In genomic region chr4:148150242-148150641, GRCm38 (mm10) we compare ENCODE assay signal across 11 mouse cellular contexts. TPM values are rescaled to one million over a fixed set of nuclear protein-coding genes. Genes with fewer than 3 reads are reported as not detected.
DNase-seq lines count a peak whose midpoint lies in the region; ATAC-seq and TF ChIP-seq lines count a peak whose summit lies in the region.
"Had no signal": no experiment of that assay in that cellular context is flagged by ENCODE, and none has a peak within 500 bp of the region (broad histone marks: within the 10 kb centered on the region; RNA-seq: fewer than 3 reads in every experiment).

No protein-coding gene starts in this region.

- no peak for TF ChIP-seq CTCF in lung, postnatal 0 days (IDR thresholded peaks at IDR 0.05)
- TF ChIP-seq CTCF in liver, postnatal 0 days (IDR thresholded peaks at IDR 0.05; ENCODE audit: low read depth): no peak

- H3K27me3 ChIP-seq in heart, embryonic 13.5 days (replicated peaks): peaks cover 8% of the 10 kb centered on the region; the same call in 1 of the 2 replicates
- no peaks in the 10 kb centered on the region for H3K27me3 ChIP-seq in lung, postnatal 0 days (replicated peaks; ENCODE audit: insufficient read depth, low read length)
- no peaks in the 10 kb centered on the region for H3K27me3 ChIP-seq in embryonic facial prominence, embryonic 11.5 days (ENCODE audit: control insufficient read depth, insufficient read depth, low read length)
- H3K27me3 ChIP-seq in liver, postnatal 0 days (ENCODE audit: insufficient read depth, low read length): no peaks in the 10 kb centered on the region

- H3K36me3 ChIP-seq in heart, embryonic 13.5 days: peaks cover 45% of the 10 kb centered on the region
- peaks cover 4% of the 10 kb centered on the region; the same call in 1 of the 2 replicates for H3K36me3 ChIP-seq in lung, postnatal 0 days (ENCODE audit: insufficient read depth, low read length)
- H3K36me3 ChIP-seq in embryonic facial prominence, embryonic 11.5 days (replicated peaks; ENCODE audit: control insufficient read depth, insufficient read depth, low read depth, low read length): peaks cover 2% of the 10 kb centered on the region
- H3K36me3 ChIP-seq in liver, postnatal 0 days (replicated peaks; ENCODE audit: insufficient read depth, low read length): peaks cover 10% of the 10 kb centered on the region

- H3K4me1 ChIP-seq in heart, embryonic 13.5 days: peaks cover 15% of the 10 kb centered on the region
- H3K4me1 ChIP-seq in lung, postnatal 0 days (ENCODE audit: insufficient read depth, low read depth, low read length): no peaks in the 10 kb centered on the region
- no peaks in the 10 kb centered on the region; the same call in 1 of the 2 replicates for H3K4me1 ChIP-seq in embryonic facial prominence, embryonic 11.5 days (ENCODE audit: control insufficient read depth, insufficient read depth, low read length)
- peaks cover 13% of the 10 kb centered on the region for H3K4me1 ChIP-seq in liver, postnatal 0 days (ENCODE audit: insufficient read depth)

- no peak for TF ChIP-seq EP300 in lung, postnatal 0 days (IDR thresholded peaks at IDR 0.05)
- no peak for TF ChIP-seq EP300 in liver, postnatal 0 days (IDR thresholded peaks at IDR 0.05; ENCODE audit: low read depth)

- peak overlapping the region; percentile 82 for H3K4me2 ChIP-seq in heart, embryonic 13.5 days
- H3K4me2 ChIP-seq in lung, postnatal 0 days (replicated peaks; ENCODE audit: low read depth, low read length): no peak overlapping the region
- no peak overlapping the region for H3K4me2 ChIP-seq in embryonic facial prominence, embryonic 11.5 days (ENCODE audit: low read depth, low read length)
- peak overlapping the region; percentile 80; the same call in 1 of the 2 replicates for H3K4me2 ChIP-seq in liver, postnatal 0 days (ENCODE audit: low read depth, low read length)

- H3K27ac ChIP-seq in heart, embryonic 13.5 days (replicated peaks): peak overlapping the region; percentile 80
- H3K27ac ChIP-seq in lung, postnatal 0 days (ENCODE audit: low read length): 0 out of 2 replicates have a peak overlapping the region, but pooled peaks have one; percentile 6
- H3K27ac ChIP-seq in embryonic facial prominence, embryonic 11.5 days (replicated peaks; ENCODE audit: low read depth, low read length): no peak overlapping the region
- peak overlapping the region; percentile 98 for H3K27ac ChIP-seq in liver, postnatal 0 days (ENCODE audit: low read depth)

- 51% methylated on average over 7 of the region's 7 CpGs for WGBS in heart, embryonic 13.5 days
- WGBS in lung, postnatal 0 days: 72% methylated on average over 7 of the region's 7 CpGs
- WGBS in embryonic facial prominence, embryonic 11.5 days: 17% methylated on average over 7 of the region's 7 CpGs
- 70% methylated on average over 7 of the region's 7 CpGs for WGBS in liver, postnatal 0 days (ENCODE audit: insufficient replicate concordance)

- H3K9me3 ChIP-seq in heart, embryonic 13.5 days: no peaks in the 10 kb centered on the region
- H3K9me3 ChIP-seq in lung, postnatal 0 days (ENCODE audit: low read length): no peaks in the 10 kb centered on the region
- no peaks in the 10 kb centered on the region for H3K9me3 ChIP-seq in embryonic facial prominence, embryonic 11.5 days (replicated peaks; ENCODE audit: control insufficient read depth, low read length)
- H3K9me3 ChIP-seq in liver, postnatal 0 days (ENCODE audit: low read length): no peaks in the 10 kb centered on the region

- peak overlapping the region; percentile 68; the same call in 1 of the 2 replicates for H3K4me3 ChIP-seq in heart, embryonic 13.5 days
- H3K4me3 ChIP-seq in lung, postnatal 0 days (ENCODE audit: low read depth, low read length): no peak overlapping the region
- H3K4me3 ChIP-seq in embryonic facial prominence, embryonic 11.5 days (ENCODE audit: low read depth, low read length): no peak overlapping the region
- no peak overlapping the region for H3K4me3 ChIP-seq in liver, postnatal 0 days (ENCODE audit: low read depth, low read length)

- ATAC-seq in heart, embryonic 13.5 days (ENCODE audit: extremely low read depth, insufficient number of reproducible peaks, low FRiP score, low TSS enrichment): no peak
- no peak for ATAC-seq in lung, postnatal 0 days
- ATAC-seq in embryonic facial prominence, embryonic 11.5 days (replicated peaks; ENCODE audit: insufficient number of reproducible peaks, low FRiP score, low TSS enrichment, low read depth): no peak
- no peak for ATAC-seq in liver, postnatal 0 days
- ATAC-seq: hindbrain, embryonic 16.5 days had no signal

- H3K9ac ChIP-seq in heart, embryonic 13.5 days: peak overlapping the region; percentile 47; the same call in 1 of the 2 replicates
- H3K9ac ChIP-seq in lung, postnatal 0 days (replicated peaks; ENCODE audit: low read depth): no peak overlapping the region
- no peak overlapping the region for H3K9ac ChIP-seq in embryonic facial prominence, embryonic 11.5 days (replicated peaks; ENCODE audit: low read length)
- no peak overlapping the region for H3K9ac ChIP-seq in liver, postnatal 0 days (replicated peaks)

- no peak for DNase-seq in heart, adult 18-20 months
- no peak for DNase-seq in lung, postnatal 0 days (ENCODE audit: low spot score)
- no peak for DNase-seq in lung, postnatal 25 days (ENCODE audit: low spot score)
- DNase-seq in embryonic facial prominence, embryonic 11.5 days (ENCODE audit: low spot score): peak; percentile 28
- DNase-seq in liver, postnatal 0 days: no peak
- no peak for DNase-seq in adrenal gland, postnatal 4 days (ENCODE audit: low spot score in 2 of 2)
- DNase-seq: adrenal gland, postnatal 10 days; gastrocnemius, postnatal 25 days; layer of hippocampus, adult 9-11 months had no signal

RNA-seq across cellular contexts. Expression of gene Fbxo6, which starts 1.7 kb away (rescaled TPM):
- polyA plus RNA-seq in heart, embryonic 13.5 days (2015; fragmentation: Nextera tagmentation; extraction: Ambion mirVana): 18.6 and 19.6 TPM in 2 replicates
- 10 to 100 TPM; 41.0 to 42.1 TPM for total RNA-seq in heart, adult 18-20 months (2021)
- polyA plus RNA-seq in lung, postnatal 0 days (2015; fragmentation: Nextera tagmentation; extraction: Ambion mirVana): 53.1 and 58.5 TPM in 2 replicates
- polyA plus RNA-seq in embryonic facial prominence, embryonic 11.5 days (2014; fragmentation: Nextera tagmentation; extraction: Ambion mirVana): 9.8 and 11.3 TPM in 2 replicates
- 30.1 and 32.0 TPM in 2 replicates for polyA plus RNA-seq in liver, postnatal 0 days (2015; fragmentation: Nextera tagmentation; extraction: Ambion mirVana)
- total RNA-seq in adrenal gland, postnatal 4 days (2021): 10 to 100 TPM; 28.2 to 32.8 TPM

RNA-seq across cellular contexts. Expression of gene Fbxo44, which starts 10.0 kb away (rescaled TPM):
- 20.9 and 26.9 TPM in 2 replicates for polyA plus RNA-seq in heart, embryonic 13.5 days (2015; fragmentation: Nextera tagmentation; extraction: Ambion mirVana)
- 10 to 100 TPM; 22.8 to 23.0 TPM for total RNA-seq in heart, adult 18-20 months (2021)
- 7.1 and 8.4 TPM in 2 replicates for polyA plus RNA-seq in lung, postnatal 0 days (2015; fragmentation: Nextera tagmentation; extraction: Ambion mirVana)
- 24.0 and 25.1 TPM in 2 replicates for polyA plus RNA-seq in embryonic facial prominence, embryonic 11.5 days (2014; fragmentation: Nextera tagmentation; extraction: Ambion mirVana)
- 0.81 and 0.97 TPM in 2 replicates for polyA plus RNA-seq in liver, postnatal 0 days (2015; fragmentation: Nextera tagmentation; extraction: Ambion mirVana)
- 10 to 100 TPM; 13.9 to 15.0 TPM for total RNA-seq in adrenal gland, postnatal 4 days (2021)

RNA-seq across cellular contexts. Expression of gene Fbxo2, which starts 10.2 kb away (rescaled TPM):
- 1.0 and 1.6 TPM in 2 replicates for polyA plus RNA-seq in heart, embryonic 13.5 days (2015; fragmentation: Nextera tagmentation; extraction: Ambion mirVana)
- under 1 TPM; 0.28 to 0.35 TPM for total RNA-seq in heart, adult 18-20 months (2021)
- polyA plus RNA-seq in lung, postnatal 0 days (2015; fragmentation: Nextera tagmentation; extraction: Ambion mirVana): 0.42 and 0.66 TPM in 2 replicates
- polyA plus RNA-seq in embryonic facial prominence, embryonic 11.5 days (2014; fragmentation: Nextera tagmentation; extraction: Ambion mirVana): 1.5 and 1.9 TPM in 2 replicates
- polyA plus RNA-seq in liver, postnatal 0 days (2015; fragmentation: Nextera tagmentation; extraction: Ambion mirVana): 0.19 TPM in 1 of 2 replicates, not detected in the other
- total RNA-seq in adrenal gland, postnatal 4 days (2021): 1 to 10 TPM; 2.7 to 2.8 TPM

RNA-seq across cellular contexts. Expression of gene Draxin, which starts 19.7 kb away (rescaled TPM):
- polyA plus RNA-seq in heart, embryonic 13.5 days (2015; fragmentation: Nextera tagmentation; extraction: Ambion mirVana): 0.03 and 0.05 TPM in 2 replicates
- total RNA-seq in heart, adult 18-20 months (2021): under 1 TPM; 0.07 to 0.08 TPM
- polyA plus RNA-seq in lung, postnatal 0 days (2015; fragmentation: Nextera tagmentation; extraction: Ambion mirVana): 0.06 TPM in 2 replicates
- 1.2 and 2.2 TPM in 2 replicates for polyA plus RNA-seq in embryonic facial prominence, embryonic 11.5 days (2014; fragmentation: Nextera tagmentation; extraction: Ambion mirVana)
- polyA plus RNA-seq in liver, postnatal 0 days (2015; fragmentation: Nextera tagmentation; extraction: Ambion mirVana): 0.04 and 0.05 TPM in 2 replicates
- 1 to 10 TPM in 1 of 2 experiments, under 1 TPM in 1; 0.42 to 1.0 TPM for total RNA-seq in adrenal gland, postnatal 4 days (2021)
- total RNA-seq: gastrocnemius, postnatal 25 days had no signal

RNA-seq across cellular contexts. Expression of gene Mad2l2, which starts 20.1 kb away (rescaled TPM):
- 33.3 and 39.0 TPM in 2 replicates for polyA plus RNA-seq in heart, embryonic 13.5 days (2015; fragmentation: Nextera tagmentation; extraction: Ambion mirVana)
- 10 to 100 TPM; 12.2 to 14.5 TPM for total RNA-seq in heart, adult 18-20 months (2021)
- 35.2 and 35.7 TPM in 2 replicates for polyA plus RNA-seq in lung, postnatal 0 days (2015; fragmentation: Nextera tagmentation; extraction: Ambion mirVana)
- 75.3 and 83.4 TPM in 2 replicates for polyA plus RNA-seq in embryonic facial prominence, embryonic 11.5 days (2014; fragmentation: Nextera tagmentation; extraction: Ambion mirVana)
- 16.9 and 18.8 TPM in 2 replicates for polyA plus RNA-seq in liver, postnatal 0 days (2015; fragmentation: Nextera tagmentation; extraction: Ambion mirVana)
- 10 to 100 TPM; 24.0 to 24.6 TPM for total RNA-seq in adrenal gland, postnatal 4 days (2021)

Comparison
In these comparisons a context has a peak if more than half of its experiments do, and no peak if none do; other contexts are left out.
1. H3K4me2 ChIP-seq: peak in heart, embryonic 13.5 days (single experiment) and liver, postnatal 0 days (single experiment); none in lung, postnatal 0 days (single experiment) and embryonic facial prominence, embryonic 11.5 days (single experiment).